ENCODE assay signal across 8 mouse cellular contexts in the genomic region with DNA sequence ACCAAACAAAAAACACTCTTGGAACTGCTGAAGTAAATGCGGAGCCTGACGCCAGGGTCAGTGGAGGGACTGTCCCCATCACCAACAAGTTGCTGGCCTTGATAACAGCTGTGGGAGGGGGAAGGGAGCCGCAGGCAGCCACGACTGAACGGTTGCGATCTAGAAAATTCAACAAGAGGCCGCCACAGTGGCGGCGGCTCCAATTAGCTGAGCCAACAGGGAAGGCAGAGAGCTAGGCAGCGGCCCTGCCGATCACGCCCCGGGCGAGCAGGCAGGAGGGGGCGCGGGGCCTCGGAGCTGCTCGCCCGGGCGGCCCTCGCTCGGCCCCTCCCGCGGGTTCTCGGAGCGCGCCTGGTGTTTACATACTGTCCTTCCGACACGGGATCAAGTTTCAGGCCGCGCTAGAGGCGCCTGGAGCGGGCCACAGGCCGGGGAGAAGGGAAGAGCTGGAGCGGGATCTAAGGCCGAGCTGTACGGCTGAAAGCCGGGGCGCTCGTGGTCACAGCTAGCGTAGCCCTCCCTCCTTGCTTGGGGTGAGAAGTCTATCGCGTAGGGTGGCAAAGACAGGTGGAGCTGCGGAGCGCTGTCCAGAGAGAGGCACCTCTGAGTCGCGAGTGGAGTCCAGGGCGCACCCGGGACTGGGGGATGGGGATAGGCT. TPM values are rescaled to one million over a fixed set of nuclear protein-coding genes. Genes with fewer than 3 reads are reported as not detected.
A peak's percentile ranks its signal among the peaks of the same experiment; 100 is the strongest.
DNase-seq lines count a peak whose midpoint lies in the region; ATAC-seq lines count a peak whose summit lies in the region.

No protein-coding gene starts in this region.

- H3K4me3 ChIP-seq in forebrain, embryonic 12.5 days (replicated peaks), result peak overlapping the region; percentile 28
- H3K4me3 ChIP-seq in hindbrain, embryonic 11.5 days (ENCODE audit: low read depth, low read length), result peak overlapping the region; percentile 23
- peak overlapping the region; percentile 37 for H3K4me3 ChIP-seq in liver, embryonic 13.5 days (replicated peaks)
- peak overlapping the region; percentile 13; the same call in 1 of the 2 replicates for H3K4me3 ChIP-seq in neural tube, embryonic 14.5 days (ENCODE audit: low read depth, low read length)

- peaks cover 97% of the 10 kb centered on the region for H3K27me3 ChIP-seq in forebrain, embryonic 12.5 days
- H3K27me3 ChIP-seq in hindbrain, embryonic 11.5 days (ENCODE audit: control insufficient read depth, insufficient read depth, low read length), result peaks cover 74% of the 10 kb centered on the region
- H3K27me3 ChIP-seq in liver, embryonic 13.5 days, result peaks cover 100% of the 10 kb centered on the region
- H3K27me3 ChIP-seq in neural tube, embryonic 14.5 days (ENCODE audit: control insufficient read depth, insufficient read depth, low read length), result peaks cover 17% of the 10 kb centered on the region

- peak overlapping the region; percentile 48 for H3K9ac ChIP-seq in forebrain, embryonic 12.5 days
- H3K9ac ChIP-seq in hindbrain, embryonic 11.5 days (ENCODE audit: low read depth, low read length), result peak overlapping the region; percentile 42
- H3K9ac ChIP-seq in liver, embryonic 13.5 days, result 0 out of 2 replicates have a peak overlapping the region, but pooled peaks have one; percentile 17
- peak overlapping the region; percentile 37; the same call in 1 of the 2 replicates for H3K9ac ChIP-seq in neural tube, embryonic 14.5 days (replicated peaks; ENCODE audit: low read depth, low read length)

- H3K36me3 ChIP-seq in forebrain, embryonic 12.5 days (replicated peaks), result no peaks in the 10 kb centered on the region
- H3K36me3 ChIP-seq in hindbrain, embryonic 11.5 days (ENCODE audit: control insufficient read depth, insufficient read depth, low read length), result no peaks in the 10 kb centered on the region
- H3K36me3 ChIP-seq in liver, embryonic 13.5 days, result no peaks in the 10 kb centered on the region
- no peaks in the 10 kb centered on the region for H3K36me3 ChIP-seq in neural tube, embryonic 14.5 days (ENCODE audit: control insufficient read depth, insufficient read depth, low read length)

- peak overlapping the region; percentile 69 for H3K4me2 ChIP-seq in forebrain, embryonic 12.5 days
- H3K4me2 ChIP-seq in hindbrain, embryonic 11.5 days (replicated peaks; ENCODE audit: low read depth, low read length), result peak overlapping the region; percentile 65
- peak overlapping the region; percentile 65 for H3K4me2 ChIP-seq in liver, embryonic 13.5 days
- peak overlapping the region; percentile 67 for H3K4me2 ChIP-seq in neural tube, embryonic 14.5 days (ENCODE audit: low read depth, low read length)

- WGBS in forebrain, embryonic 12.5 days, result 2% methylated on average over 44 of the region's 49 CpGs
- under 1% methylated on average over 45 of the region's 49 CpGs for WGBS in hindbrain, embryonic 11.5 days
- 2% methylated on average over 49 of the region's 49 CpGs for WGBS in liver, embryonic 13.5 days (ENCODE audit: insufficient replicate concordance)
- 2% methylated on average over 40 of the region's 49 CpGs for WGBS in neural tube, embryonic 14.5 days

- H3K4me1 ChIP-seq in forebrain, embryonic 12.5 days, result peaks cover 51% of the 10 kb centered on the region
- 0 out of 2 replicates have a peak, but pooled peaks cover 5% of the 10 kb centered on the region for H3K4me1 ChIP-seq in hindbrain, embryonic 11.5 days (replicated peaks; ENCODE audit: control insufficient read depth, insufficient read depth, low read length)
- H3K4me1 ChIP-seq in liver, embryonic 13.5 days (replicated peaks), result peaks cover 19% of the 10 kb centered on the region
- H3K4me1 ChIP-seq in neural tube, embryonic 14.5 days (ENCODE audit: control insufficient read depth, insufficient read depth, low read length), result peaks cover 9% of the 10 kb centered on the region; the same call in 1 of the 2 replicates

- ATAC-seq in forebrain, embryonic 12.5 days (ENCODE audit: low FRiP score), result peak; percentile 24
- peak; percentile 12; the same call in 1 of the 2 replicates for ATAC-seq in hindbrain, embryonic 11.5 days (ENCODE audit: low FRiP score)
- peak; percentile 32; the same call in 1 of the 2 replicates for ATAC-seq in liver, embryonic 13.5 days (ENCODE audit: low read depth)
- no peak for ATAC-seq in neural tube, embryonic 14.5 days (ENCODE audit: low read depth)

- DNase-seq in urinary bladder, postnatal 4 days (ENCODE audit: low spot score in 2 of 2), result peak; percentile 59 to 75
- DNase-seq in urinary bladder, postnatal 10 days (ENCODE audit: low spot score), result no peak
- peak; percentile 65 for DNase-seq in hindbrain, embryonic 11.5 days (ENCODE audit: low spot score)
- no peak for DNase-seq in liver, embryonic 13.5 days
- DNase-seq in cerebellum, adult 18-20 months, result no peak
- no peak for DNase-seq in left cerebral cortex, adult 8-10 months (ENCODE audit: low spot score in 2 of 2)

- H3K27ac ChIP-seq in forebrain, embryonic 12.5 days, result peak overlapping the region; percentile 70
- H3K27ac ChIP-seq in hindbrain, embryonic 11.5 days (ENCODE audit: low read depth, low read length), result peak overlapping the region; percentile 68
- H3K27ac ChIP-seq in liver, embryonic 13.5 days, result no peak overlapping the region
- no peak overlapping the region; the same call in 1 of the 2 replicates for H3K27ac ChIP-seq in neural tube, embryonic 14.5 days (ENCODE audit: low read depth, low read length)

- no peaks in the 10 kb centered on the region for H3K9me3 ChIP-seq in forebrain, embryonic 12.5 days
- no peaks in the 10 kb centered on the region for H3K9me3 ChIP-seq in hindbrain, embryonic 11.5 days (ENCODE audit: control insufficient read depth, low read length)
- no peaks in the 10 kb centered on the region for H3K9me3 ChIP-seq in liver, embryonic 13.5 days (replicated peaks)
- no peaks in the 10 kb centered on the region for H3K9me3 ChIP-seq in neural tube, embryonic 14.5 days (ENCODE audit: control insufficient read depth, low read length)

RNA-seq across cellular contexts. Expression of gene Bcor, which starts 26.8 kb away (rescaled TPM):
- polyA plus RNA-seq in forebrain, embryonic 12.5 days (2016; fragmentation: Nextera tagmentation; extraction: Ambion mirVana), result 23.1 and 23.5 TPM in 2 replicates
- 23.1 and 24.6 TPM in 2 replicates for polyA plus RNA-seq in hindbrain, embryonic 11.5 days (2014; fragmentation: Nextera tagmentation; extraction: Ambion mirVana)
- 3.8 and 4.2 TPM in 2 replicates for polyA plus RNA-seq in liver, embryonic 13.5 days (2015; fragmentation: Nextera tagmentation; extraction: Ambion mirVana)
- polyA plus RNA-seq in neural tube, embryonic 14.5 days (2014; fragmentation: Nextera tagmentation; extraction: Ambion mirVana), result 17.9 and 21.1 TPM in 2 replicates
- 10 to 100 TPM; 27.1 to 32.2 (median 27.4) TPM for total RNA-seq in left cerebral cortex, adult 8-10 months (2022)

Comparison
In these comparisons a context has a peak if more than half of its experiments do, and no peak if none do; other contexts are left out.
1. DNase-seq: peak in urinary bladder, postnatal 4 days (2 of 2) and hindbrain, embryonic 11.5 days (single experiment); none in urinary bladder, postnatal 10 days (single experiment), liver, embryonic 13.5 days (single experiment), cerebellum, adult 18-20 months (0 of 2) and left cerebral cortex, adult 8-10 months (0 of 2).
2. H3K27ac ChIP-seq: peak in forebrain, embryonic 12.5 days (single experiment) and hindbrain, embryonic 11.5 days (single experiment); none in liver, embryonic 13.5 days (single experiment) and neural tube, embryonic 14.5 days (single experiment).
3. Peak in every context shown above with its lines, with median percentiles within 50 percentile points of each other: H3K4me2 ChIP-seq, H3K4me3 ChIP-seq and H3K9ac ChIP-seq.